Mouse (Mus musculus) CH12.LX (cell line): ENCODE measurements at regions not wholly inside any gene's neighbourhood (a gene's known extent, or its start where the extent isn't known, plus 50 kb on each side); places are given as distances from the start of the nearest gene placed in this dataset.

Source experiments
- DNase-seq: peaks from one replicate; pipeline ENCODE4 v3.0.0-alpha.2; 2013; ENCODE audit errors: extremely low read depth
- H3K27ac ChIP-seq: 2 replicates; pipeline ENCODE4 v1.5.1; 2012; ENCODE audit warnings: low read depth, mild to moderate bottlenecking, control low read depth, moderate library complexity; ENCODE audit not compliant: insufficient read depth
- H3K27me3 ChIP-seq: replicated peaks from 2 replicates; pipeline ENCODE3; 2012; ENCODE audit warnings: inconsistent platforms
- H3K36me3 ChIP-seq, 2 experiments: replicated peaks in 1 of 2; 2 replicates each; pipeline versions ENCODE3 to v1.6.1; 2012; ENCODE audit warnings: inconsistent platforms in 1 of 2, low read length in 1 of 2, mild to moderate bottlenecking in 1 of 2, mixed read lengths in 1 of 2, moderate library complexity in 1 of 2; ENCODE audit not compliant: control insufficient read depth in 1 of 2, insufficient read depth in 1 of 2
- H3K4me1 ChIP-seq, 2 experiments: 2 replicates each; pipeline ENCODE4 v1.6.1; 2012; ENCODE audit warnings: inconsistent platforms in 1 of 2, moderate library complexity in 1 of 2; ENCODE audit not compliant: insufficient read depth in 2 of 2, control insufficient read depth in 1 of 2
- H3K4me2 ChIP-seq: 2 replicates; pipeline ENCODE4 v1.6.1; 2012; ENCODE audit warnings: low read depth, mild to moderate bottlenecking, control low read depth; ENCODE audit not compliant: poor library complexity, insufficient read depth, severe bottlenecking
- H3K4me3 ChIP-seq, 3 experiments: fragments of 150-350 bp in 1 of 3; sonication (generic) in 1 of 3; replicated peaks in 1 of 3; 2 replicates each; pipeline versions ENCODE3 to v1.5.1; 2011 to 2012; ENCODE audit warnings: low read depth in 2 of 3, low read length in 2 of 3, mild to moderate bottlenecking in 2 of 3, moderate library complexity in 2 of 3, control low read depth in 1 of 3, improper control_type of control experiment in 1 of 3, inconsistent platforms in 1 of 3, mixed read lengths in 1 of 3; ENCODE audit not compliant: poor library complexity in 1 of 3
- H3K79me2 ChIP-seq: replicated peaks from 2 replicates; pipeline ENCODE4 v1.6.1; 2012; ENCODE audit warnings: mild to moderate bottlenecking, moderate library complexity; ENCODE audit not compliant: control insufficient read depth, poor library complexity, insufficient read depth, severe bottlenecking; ENCODE audit errors: extremely low read depth
- H3K9ac ChIP-seq: 2 replicates; pipeline ENCODE4 v1.6.1; 2012; ENCODE audit warnings: low read depth, mild to moderate bottlenecking, control low read depth, moderate library complexity; ENCODE audit not compliant: insufficient read depth
- H3K9me3 ChIP-seq: replicated peaks from 2 replicates; pipeline ENCODE3; 2012; ENCODE audit warnings: low read length, inconsistent platforms, mixed read lengths
- CHD1 ChIP-seq: IDR thresholded peaks from 2 replicates; pipeline ENCODE4 v1.6.1; 2012; ENCODE audit warnings: low read depth, low read length, improper control_type of control experiment, inconsistent platforms
- CHD2 ChIP-seq: IDR thresholded peaks from 2 replicates; pipeline ENCODE4 v1.6.1; 2011; ENCODE audit warnings: low read length, improper control_type of control experiment
- CTCF ChIP-seq, 2 experiments: IDR thresholded peaks in 1 of 2; conservative IDR thresholded peaks in 1 of 2; 2 replicates each; pipeline ENCODE4 v1.5.1; 2011 to 2012; ENCODE audit warnings: low read depth in 2 of 2, low read length in 2 of 2, improper control_type of control experiment in 1 of 2, inconsistent platforms in 1 of 2, mild to moderate bottlenecking in 1 of 2, moderate library complexity in 1 of 2
- GABPA ChIP-seq: IDR thresholded peaks from 2 replicates; pipeline ENCODE4 v1.6.1; 2012; ENCODE audit warnings: low read depth, low read length, improper control_type of control experiment, inconsistent platforms; ENCODE audit not compliant: insufficient replicate concordance
- HCFC1 ChIP-seq: IDR thresholded peaks from 2 replicates; pipeline ENCODE4 v1.6.1; 2012; ENCODE audit warnings: low read depth, mild to moderate bottlenecking, inconsistent platforms, low read length, improper control_type of control experiment
- IRF4 ChIP-seq: IDR thresholded peaks from 2 replicates; pipeline ENCODE4 v1.6.1; 2014; ENCODE audit warnings: low read depth, mild to moderate bottlenecking, inconsistent platforms, low read length, improper control_type of control experiment
- JUN ChIP-seq: IDR thresholded peaks from 2 replicates; pipeline ENCODE4 v1.6.1; 2011; ENCODE audit warnings: low read depth, mild to moderate bottlenecking, low read length, improper control_type of control experiment, moderate library complexity; ENCODE audit not compliant: insufficient read depth
- JUND ChIP-seq: conservative IDR thresholded peaks from 2 replicates; pipeline ENCODE4 v1.6.1; 2011; ENCODE audit warnings: low read depth, low read length, improper control_type of control experiment
- KAT2A ChIP-seq: IDR thresholded peaks from 2 replicates; pipeline ENCODE4 v1.6.1; 2012; ENCODE audit warnings: low read length, improper control_type of control experiment, inconsistent platforms; ENCODE audit not compliant: insufficient replicate concordance
- MAX ChIP-seq: IDR thresholded peaks from 2 replicates; pipeline ENCODE4 v1.6.1; 2011; ENCODE audit warnings: low read length, improper control_type of control experiment
- MAZ ChIP-seq: IDR thresholded peaks from 2 replicates; pipeline ENCODE4 v1.6.1; 2012; ENCODE audit warnings: low read depth, mild to moderate bottlenecking, inconsistent platforms, low read length, improper control_type of control experiment, moderate library complexity
- MEF2A ChIP-seq: IDR thresholded peaks from 2 replicates; pipeline ENCODE4 v1.6.1; 2014; ENCODE audit warnings: low read depth, mild to moderate bottlenecking, inconsistent platforms, low read length, improper control_type of control experiment, borderline replicate concordance
- MXI1 ChIP-seq: IDR thresholded peaks from 2 replicates; pipeline ENCODE4 v1.6.1; 2011; ENCODE audit warnings: mild to moderate bottlenecking, low read depth, low read length, improper control_type of control experiment
- MYC ChIP-seq: IDR thresholded peaks from 2 replicates; pipeline ENCODE4 v1.6.1; 2011; ENCODE audit warnings: low read depth, mild to moderate bottlenecking, improper control_type of control experiment, low read length
- NELFE ChIP-seq: IDR thresholded peaks from 2 replicates; pipeline ENCODE4 v1.6.1; 2011; ENCODE audit warnings: low read depth, low read length, improper control_type of control experiment
- PAX5 ChIP-seq: IDR thresholded peaks from 2 replicates; pipeline ENCODE4 v1.6.1; 2012; ENCODE audit warnings: low read length, inconsistent platforms, mixed read lengths
- POLR2A ChIP-seq: IDR thresholded peaks from 2 replicates; pipeline ENCODE4 v1.6.1; 2011; ENCODE audit warnings: low read depth, mild to moderate bottlenecking, improper control_type of control experiment, low read length
- POLR2AphosphoS2 ChIP-seq: IDR thresholded peaks from 2 replicates; pipeline ENCODE4 v1.6.1; 2011; ENCODE audit warnings: low read depth, low read length, improper control_type of control experiment
- RCOR1 ChIP-seq: conservative IDR thresholded peaks from 2 replicates; pipeline ENCODE4 v1.6.1; 2012; ENCODE audit warnings: low read depth, mild to moderate bottlenecking, inconsistent platforms, low read length, improper control_type of control experiment
- TBP ChIP-seq: conservative IDR thresholded peaks from 2 replicates; pipeline ENCODE4 v1.6.1; 2011; ENCODE audit warnings: low read depth, low read length, improper control_type of control experiment
- TCF12 ChIP-seq: IDR thresholded peaks from 2 replicates; pipeline ENCODE4 v1.6.1; 2014; ENCODE audit warnings: low read depth, mild to moderate bottlenecking, inconsistent platforms, low read length, improper control_type of control experiment
- UBTF ChIP-seq: IDR thresholded peaks from 2 replicates; pipeline ENCODE4 v1.6.1; 2012; ENCODE audit warnings: low read depth, mild to moderate bottlenecking, inconsistent platforms, low read length, improper control_type of control experiment, moderate library complexity
- USF1 ChIP-seq: IDR thresholded peaks from 2 replicates; pipeline ENCODE4 v1.6.1; 2014; ENCODE audit warnings: low read depth, mild to moderate bottlenecking, inconsistent platforms, low read length, improper control_type of control experiment
- USF2 ChIP-seq: conservative IDR thresholded peaks from 2 replicates; pipeline ENCODE4 v1.6.1; 2011; ENCODE audit warnings: low read depth, low read length, improper control_type of control experiment
- ZC3H11A ChIP-seq: IDR thresholded peaks from 2 replicates; pipeline ENCODE4 v1.6.1; 2012; ENCODE audit warnings: low read depth, mild to moderate bottlenecking, inconsistent platforms, low read length, improper control_type of control experiment
- ZKSCAN1 ChIP-seq: IDR thresholded peaks from 2 replicates; pipeline ENCODE4 v1.6.1; 2012; ENCODE audit warnings: low read depth, inconsistent platforms, low read length, improper control_type of control experiment, borderline replicate concordance
- ZNF384 ChIP-seq: IDR thresholded peaks from 2 replicates; pipeline ENCODE4 v1.6.1; 2012; ENCODE audit warnings: low read depth, low read length, improper control_type of control experiment, inconsistent platforms
- dilution Hi-C: fragments of 300-500 bp; cut with MboI; formaldehyde crosslinking; loops from 2 replicates; pipeline ENCODE4 v1.14.3; 2020; ENCODE audit warnings: low sequenced_read_pairs; ENCODE audit not compliant: extremely low pct_unique_long_range_greater_than_20kb, extremely low pct_ligation_motif_present
- in situ Hi-C: fragments of 300-500 bp; cut with MboI; formaldehyde crosslinking; loops from 3 replicates; pipeline ENCODE4 v1.14.3; 2019; ENCODE audit warnings: low sequenced_read_pairs, low pct_ligation_motif_present, low pct_unique_long_range_greater_than_20kb, mixed read lengths

DNA sequence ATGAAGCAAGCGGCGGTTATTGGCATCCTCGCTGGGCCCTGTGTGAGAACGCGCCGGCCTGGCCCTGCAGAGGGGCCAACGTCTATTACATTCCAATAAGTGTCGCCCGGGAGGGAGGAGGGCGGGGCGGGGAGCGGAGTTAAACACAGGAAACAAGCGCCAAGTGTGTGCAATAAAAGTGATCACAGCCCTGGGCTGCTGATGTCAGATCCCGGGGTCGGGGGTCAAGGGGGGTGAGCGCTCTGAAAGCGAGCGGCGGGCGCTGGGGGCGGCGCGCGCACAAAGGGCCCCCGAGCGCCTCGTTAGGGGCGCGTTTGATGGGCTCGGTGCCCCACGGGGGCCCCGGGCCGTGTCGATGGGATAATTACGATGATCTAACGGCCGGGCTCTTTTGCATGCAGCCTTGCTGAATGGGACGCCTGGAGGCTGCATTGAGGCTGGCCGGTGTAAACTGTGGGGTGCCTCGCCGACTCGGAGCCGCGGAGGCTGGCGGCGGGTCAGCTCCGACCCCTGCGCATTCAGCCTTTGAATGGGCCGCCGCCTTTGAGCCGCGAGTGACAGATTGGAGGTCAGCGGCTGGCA, 178.9 kb downstream of the Tfap2c start:
- dilution Hi-C loops: no loop called here
- no peak for DNase-seq
- TF ChIP-seq POLR2A: no peak
- TF ChIP-seq CHD2: no peak
- TF ChIP-seq MAZ: no peak
- no peak for TF ChIP-seq HCFC1
- no peak for TF ChIP-seq IRF4
- TF ChIP-seq JUN: no peak
- TF ChIP-seq TCF12: no peak
- no peak for TF ChIP-seq ZKSCAN1
- no peak for TF ChIP-seq NELFE
- no peak for TF ChIP-seq CHD1
- TF ChIP-seq POLR2AphosphoS2: no peak
- TF ChIP-seq USF2: no peak
- no peak for TF ChIP-seq CTCF (conservative IDR thresholded peaks at IDR 0.05 in 1 of 2, IDR thresholded peaks at IDR 0.05 in 1 of 2; ENCODE audit: low read depth in 2 of 2, low read length in 2 of 2)
- no peak for TF ChIP-seq MYC
- no peak for TF ChIP-seq ZNF384
- TF ChIP-seq KAT2A: no peak
- TF ChIP-seq USF1: no peak
- no peak for TF ChIP-seq TBP
- TF ChIP-seq MAX: no peak
- TF ChIP-seq PAX5: no peak

DNA sequence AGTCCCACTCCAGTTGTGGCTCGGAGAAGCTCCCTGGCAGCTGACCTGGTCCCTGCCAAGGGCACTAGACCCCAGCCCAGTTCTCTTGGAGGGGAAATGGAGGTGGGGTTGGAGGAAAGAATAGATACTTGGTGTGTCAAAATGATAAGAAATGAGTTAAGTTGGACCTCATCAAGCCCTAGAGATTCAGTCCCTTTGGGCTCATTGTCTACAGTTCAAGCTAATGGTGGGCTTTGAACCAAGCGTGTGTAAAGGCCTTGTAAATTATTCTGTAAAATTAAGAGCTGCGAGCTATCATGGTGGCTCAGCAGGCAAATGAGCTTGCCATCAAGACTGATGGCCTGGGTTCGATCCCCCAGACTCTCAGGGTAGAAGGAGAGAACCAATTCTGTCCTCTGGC, 179.8 kb downstream of the Tfap2c start:
- H3K4me3 ChIP-seq: no peak overlapping the region
- H3K27ac ChIP-seq: no peak overlapping the region
- H3K27me3 ChIP-seq: peaks cover 66% of the 10 kb centered on the region
- H3K9ac ChIP-seq: no peak overlapping the region
- H3K4me1 ChIP-seq: no peaks in the 10 kb centered on the region
- no peak overlapping the region for H3K4me2 ChIP-seq
- dilution Hi-C loops: no loop called here
- in situ Hi-C loops: no loop called here
- no peak for DNase-seq
- H3K9me3 ChIP-seq: no peaks in the 10 kb centered on the region
- no peaks in the 10 kb centered on the region for H3K79me2 ChIP-seq
- no peaks in the 10 kb centered on the region for H3K36me3 ChIP-seq
- TF ChIP-seq PAX5 (no peak), RCOR1 (no peak), MXI1 (no peak), ZC3H11A (no peak), MAX (no peak), USF2 (no peak), POLR2A (no peak), JUND (no peak), MEF2A (no peak), UBTF (no peak), ZKSCAN1 (no peak), GABPA (no peak), MAZ (no peak)

More for the DNA sequence above, 178.9 kb downstream of the Tfap2c start:
- Histone ChIP-seq H3K9me3 (no peaks in the 10 kb centered on the region), H3K36me3 (no peaks in the 10 kb centered on the region), H3K4me2 (no peak overlapping the region), H3K27ac (no peak overlapping the region), H3K4me1 (no peaks in the 10 kb centered on the region), H3K79me2 (no peaks in the 10 kb centered on the region), H3K4me3 (no peak overlapping the region), H3K9ac (no peak overlapping the region), H3K27me3 (peaks cover 62% of the 10 kb centered on the region)
- in situ Hi-C loops: no loop called here
